Mouse (Mus musculus) heart, embryonic 13.5 days (tissue): ENCODE data around the gene Frmpd4. TPM values are rescaled to one million over a fixed set of nuclear protein-coding genes. Genes with fewer than 3 reads are reported as not detected.
A peak's percentile ranks its signal among the peaks of the same experiment; 100 is the strongest.

Source experiments
- ATAC-seq: fragments of 200-750 bp; cut with Nextera tagmentation; 2 replicates; pipeline ENCODE4 v1.8.0; 2017; ENCODE audit warnings: moderate TSS enrichment; ENCODE audit not compliant: insufficient number of reproducible peaks, low FRiP score, low TSS enrichment; ENCODE audit errors: extremely low read depth
- H3K27ac ChIP-seq: fragments of 300-500 bp; sonication (generic); replicated peaks from 2 replicates; pipeline ENCODE4 v1.5.1; 2015; ENCODE audit warnings: moderate library complexity, mild to moderate bottlenecking, inconsistent platforms
- H3K27me3 ChIP-seq: fragments of 300-500 bp; sonication (generic); replicated peaks from 2 replicates; pipeline ENCODE4 v1.6.1; 2015; ENCODE audit warnings: mild to moderate bottlenecking, inconsistent platforms
- H3K36me3 ChIP-seq: fragments of 300-500 bp; sonication (generic); 2 replicates; pipeline ENCODE4 v1.6.1; 2015; ENCODE audit warnings: mild to moderate bottlenecking, inconsistent platforms
- H3K4me1 ChIP-seq: fragments of 300-500 bp; sonication (generic); 2 replicates; pipeline ENCODE4 v1.6.1; 2015; ENCODE audit warnings: inconsistent platforms
- H3K4me2 ChIP-seq: fragments of 300-500 bp; sonication (generic); 2 replicates; pipeline ENCODE4 v1.6.1; 2015; ENCODE audit warnings: inconsistent platforms, mild to moderate bottlenecking, moderate library complexity
- H3K4me3 ChIP-seq: fragments of 300-500 bp; sonication (generic); 2 replicates; pipeline ENCODE4 v1.5.1; 2015; ENCODE audit warnings: moderate library complexity, mild to moderate bottlenecking, inconsistent platforms
- H3K9ac ChIP-seq: fragments of 300-500 bp; sonication (generic); 2 replicates; pipeline ENCODE4 v1.6.1; 2015; ENCODE audit warnings: inconsistent platforms, mild to moderate bottlenecking, moderate library complexity
- H3K9me3 ChIP-seq: fragments of 300-500 bp; sonication (generic); 2 replicates; pipeline ENCODE4 v1.6.1; 2016; ENCODE audit warnings: inconsistent platforms
- WGBS: fragments of 180-500 bp; shearing (Covaris S2); methylation state at CpG from one replicate; pipeline ENCODE4 v1.1.7; 2015; ENCODE audit warnings: mixed read lengths; 5-methylcytosine and 5-hydroxymethylcytosine counted together
- polyA plus RNA-seq: library from polyadenylated mRNA; unstranded; fragments of >200 nt; fragmentation: Nextera tagmentation; extraction: Ambion mirVana; gene quantifications from 2 replicates; pipeline ENCODE4 v1.2.1, GENCODE M21; 2015

Gene Frmpd4
- not detected in 2 replicates for polyA plus RNA-seq

DNA sequence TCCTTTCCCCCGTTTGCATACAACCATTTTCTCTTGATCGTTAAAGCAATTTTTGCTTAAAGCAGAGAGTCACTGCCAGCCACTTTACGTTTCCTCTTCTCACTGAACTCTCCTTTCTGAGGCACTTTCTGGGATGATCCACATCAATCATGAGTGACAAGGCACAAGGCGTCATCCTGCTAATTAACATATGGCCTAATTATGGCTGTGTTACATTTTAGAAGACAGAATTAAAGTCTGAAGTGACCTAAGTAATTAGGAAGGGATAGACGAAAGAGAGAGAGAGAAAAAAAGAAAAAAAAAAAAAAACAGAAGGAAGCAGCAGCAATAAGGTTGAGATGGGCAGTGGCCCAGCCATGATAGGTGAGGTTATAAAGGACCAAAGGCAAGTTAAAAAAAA, at the start of gene Frmpd4:
Gene Frmpd4, minus strand, starts transcription at position 101 of the 400 bp plus-strand sequence.
- H3K4me3 ChIP-seq: no peak within 1 kb of the TSS
- H3K36me3 ChIP-seq: no peaks in the 10 kb centered on the region
- no peaks in the 10 kb centered on the region for H3K9me3 ChIP-seq
- H3K4me1 ChIP-seq: no peaks in the 10 kb centered on the region
- no peak within 1 kb of the TSS for H3K27ac ChIP-seq
- H3K4me2 ChIP-seq: no peak within 1 kb of the TSS
- no peak for ATAC-seq
- no peaks in the 10 kb centered on the region for H3K27me3 ChIP-seq
- 69% methylated on average over 5 of the region's 5 CpGs for WGBS
- H3K9ac ChIP-seq: no peak within 1 kb of the TSS

DNA sequence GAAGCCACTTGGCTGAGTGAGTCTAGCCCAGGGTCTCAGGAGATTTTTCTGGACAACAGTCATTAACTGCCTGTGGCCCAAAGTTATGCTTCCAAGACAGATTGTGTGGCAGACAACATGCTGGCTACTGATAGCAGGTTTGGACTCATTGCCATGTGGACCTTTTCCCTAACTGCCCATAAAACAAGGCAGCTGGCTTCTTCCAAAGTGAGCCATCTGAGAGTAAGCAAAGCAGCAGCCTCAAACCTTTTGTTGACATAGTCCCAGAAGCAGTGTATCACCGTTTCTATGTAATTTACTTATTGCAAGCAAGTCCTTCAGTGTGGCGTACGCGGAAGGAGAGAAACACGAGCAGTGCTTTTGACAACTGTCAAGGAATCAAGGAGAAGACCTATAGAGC, 18.2 kb upstream of the Frmpd4 start:
- Histone ChIP-seq H3K4me1 (no peaks in the 10 kb centered on the region), H3K27ac (no peak overlapping the region), H3K4me3 (no peak overlapping the region), H3K27me3 (0 out of 2 replicates have a peak, but pooled peaks cover 7% of the 10 kb centered on the region), H3K9me3 (no peaks in the 10 kb centered on the region), H3K36me3 (no peaks in the 10 kb centered on the region), H3K4me2 (peak overlapping the region; percentile 27; the same call in 1 of the 2 replicates), H3K9ac (no peak overlapping the region)
- ATAC-seq: no peak
- 38% methylated on average over 5 of the region's 5 CpGs for WGBS

DNA sequence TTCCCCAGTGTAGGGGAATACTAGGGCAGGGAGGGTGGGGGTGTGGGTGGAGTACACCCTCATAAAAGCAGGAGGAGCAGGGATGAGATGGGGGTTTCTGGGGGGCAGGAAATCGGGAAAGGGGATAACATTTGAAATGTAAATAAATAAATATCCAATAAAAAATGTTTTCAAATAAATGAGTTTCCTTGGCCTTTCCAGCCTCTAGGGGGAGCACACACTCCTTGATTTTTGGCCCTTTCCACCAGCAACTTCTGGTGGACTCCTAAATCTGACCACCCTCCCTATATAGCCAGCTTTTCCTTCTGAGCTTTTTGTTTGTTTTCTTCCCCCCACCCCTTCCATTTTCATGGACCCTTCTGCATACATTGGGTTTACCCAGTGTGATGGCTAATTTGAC, 7.3 kb upstream of the Frmpd4 start:
- Histone ChIP-seq H3K9me3 (no peaks in the 10 kb centered on the region), H3K4me1 (no peaks in the 10 kb centered on the region), H3K27me3 (no peaks in the 10 kb centered on the region), H3K9ac (no peak overlapping the region), H3K4me2 (no peak overlapping the region), H3K36me3 (no peaks in the 10 kb centered on the region), H3K4me3 (no peak overlapping the region), H3K27ac (no peak overlapping the region)
- ATAC-seq: no peak
- 75% methylated on average over 1 of the region's 1 CpGs for WGBS

DNA sequence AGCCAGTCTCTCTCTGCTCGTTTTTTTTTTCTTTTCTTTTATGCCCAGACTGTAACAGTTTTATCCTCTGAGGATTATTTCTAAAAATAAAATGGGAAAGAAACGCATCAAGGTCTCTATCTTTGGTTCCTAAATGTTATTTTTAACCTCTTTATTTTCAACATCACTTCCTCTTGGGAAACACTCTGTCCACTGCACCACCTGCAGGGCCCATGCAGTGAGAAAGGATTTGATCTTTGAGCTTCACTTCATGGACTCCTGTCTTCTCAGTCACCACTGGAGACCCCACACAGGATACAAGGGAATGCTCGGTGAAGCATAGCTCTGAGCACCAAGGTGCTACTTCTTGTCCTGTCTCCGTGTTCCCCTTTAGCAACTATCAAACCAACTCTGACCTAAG, 5.2 kb downstream of the Frmpd4 start:
- no peaks in the 10 kb centered on the region for H3K4me1 ChIP-seq
- H3K27ac ChIP-seq: no peak overlapping the region
- H3K4me2 ChIP-seq: no peak overlapping the region
- H3K4me3 ChIP-seq: no peak overlapping the region
- H3K36me3 ChIP-seq: no peaks in the 10 kb centered on the region
- no peak for ATAC-seq
- no peak overlapping the region for H3K9ac ChIP-seq
- H3K27me3 ChIP-seq: no peaks in the 10 kb centered on the region; the same call in 1 of the 2 replicates
- H3K9me3 ChIP-seq: no peaks in the 10 kb centered on the region
- 56% methylated on average over 4 of the region's 4 CpGs for WGBS

DNA sequence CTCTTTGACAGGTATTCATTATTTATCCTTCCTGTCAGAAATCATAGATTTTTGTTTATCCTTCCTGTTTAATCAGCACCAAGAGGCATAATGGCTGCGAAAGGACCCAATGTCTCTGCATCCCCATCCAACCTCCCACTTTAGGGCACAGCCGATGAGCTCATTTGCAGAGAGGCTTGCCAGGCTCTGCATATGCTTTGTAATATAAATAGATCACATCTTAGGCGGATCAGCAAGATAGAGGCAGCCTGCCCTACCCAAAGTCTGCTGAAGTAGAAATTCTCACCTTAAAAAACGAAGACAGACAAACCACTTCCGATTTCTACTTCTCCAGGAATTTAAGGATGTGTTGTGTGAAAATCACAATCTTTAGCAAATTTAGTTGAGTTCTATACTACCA, 7.8 kb downstream of the Frmpd4 start:
- H3K4me3 ChIP-seq: no peak overlapping the region
- no peaks in the 10 kb centered on the region; the same call in 1 of the 2 replicates for H3K27me3 ChIP-seq
- no peak for ATAC-seq

DNA sequence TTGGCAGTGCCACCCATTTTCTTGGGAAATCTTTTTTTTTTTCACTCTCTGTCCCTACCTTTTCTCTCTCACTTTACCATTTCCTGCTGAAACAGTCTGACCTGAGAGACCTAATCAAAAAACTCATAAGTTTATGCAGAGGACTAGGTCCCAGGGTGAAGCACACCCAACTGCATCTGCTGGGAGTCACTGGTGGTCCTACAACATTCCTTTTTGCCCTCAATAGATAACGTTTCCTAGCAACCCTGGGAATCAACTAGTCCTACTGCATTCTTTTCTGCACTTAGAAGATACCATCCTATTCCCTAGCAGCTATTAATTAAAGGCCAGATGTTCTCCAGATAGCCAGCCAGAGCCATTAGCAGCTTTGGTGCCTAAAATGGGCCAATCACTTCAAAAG, 71.8 kb downstream of the Frmpd4 start:
- Histone ChIP-seq H3K36me3 (no peaks in the 10 kb centered on the region), H3K4me1 (no peaks in the 10 kb centered on the region), H3K27ac (no peak overlapping the region), H3K9me3 (0 out of 2 replicates have a peak, but pooled peaks cover 6% of the 10 kb centered on the region), H3K4me2 (no peak overlapping the region), H3K4me3 (no peak overlapping the region), H3K27me3 (no peaks in the 10 kb centered on the region), H3K9ac (no peak overlapping the region)
- 48% methylated on average over 1 of the region's 1 CpGs for WGBS
- no peak for ATAC-seq

More for the DNA sequence above, 7.8 kb downstream of the Frmpd4 start:
- Histone ChIP-seq H3K27ac (no peak overlapping the region), H3K36me3 (no peaks in the 10 kb centered on the region), H3K9me3 (no peaks in the 10 kb centered on the region), H3K9ac (no peak overlapping the region), H3K4me2 (no peak overlapping the region), H3K4me1 (no peaks in the 10 kb centered on the region)
- WGBS: 66% methylated on average over 5 of the region's 5 CpGs

DNA sequence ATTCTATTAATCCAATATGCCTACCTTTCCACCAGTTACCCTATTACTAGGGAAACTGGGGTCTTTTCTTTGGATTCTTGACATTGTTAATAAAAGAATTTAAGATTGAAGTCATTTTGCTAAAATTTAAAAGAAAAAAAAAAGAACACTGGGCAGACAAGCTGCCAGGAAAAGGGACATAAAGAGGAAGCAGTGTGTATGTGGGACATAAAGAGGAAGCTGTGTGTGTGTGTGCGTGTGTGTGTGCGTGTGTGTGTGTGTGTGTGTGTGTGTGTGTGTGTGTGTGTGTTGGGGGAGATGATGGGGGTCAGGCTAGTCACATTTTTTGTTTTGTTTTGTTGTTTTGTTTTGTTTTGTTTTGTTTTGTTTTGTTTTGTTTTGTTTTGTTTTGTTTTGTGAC, 121.8 kb downstream of the Frmpd4 start:
- Histone ChIP-seq H3K4me2 (no peak overlapping the region), H3K27me3 (no peaks in the 10 kb centered on the region), H3K9me3 (no peaks in the 10 kb centered on the region), H3K4me1 (no peaks in the 10 kb centered on the region), H3K27ac (no peak overlapping the region), H3K9ac (no peak overlapping the region), H3K4me3 (no peak overlapping the region), H3K36me3 (no peaks in the 10 kb centered on the region)
- WGBS: 67% methylated on average over 2 of the region's 2 CpGs
- no peak for ATAC-seq

DNA sequence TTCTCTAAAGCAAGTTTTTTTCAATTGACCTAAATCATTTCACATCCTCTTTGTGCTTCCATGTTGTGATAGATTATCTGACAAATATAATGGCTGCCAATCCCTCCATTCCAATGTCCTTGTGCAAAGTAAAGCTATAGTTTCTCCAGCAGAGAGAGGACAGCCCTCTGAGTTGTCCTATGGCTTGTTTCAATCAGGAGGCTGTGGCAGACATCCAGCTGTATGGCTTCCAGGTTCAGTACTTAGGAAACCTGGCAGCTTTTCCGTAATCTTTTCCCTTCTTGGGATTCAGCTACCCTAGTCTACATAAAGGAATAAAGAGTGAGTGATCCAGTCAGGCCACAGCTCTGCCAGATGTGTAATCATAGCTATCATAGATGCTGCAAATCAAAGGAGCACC, 145.8 kb downstream of the Frmpd4 start:
- no peaks in the 10 kb centered on the region for H3K9me3 ChIP-seq
- H3K4me2 ChIP-seq: no peak overlapping the region
- no peak overlapping the region for H3K4me3 ChIP-seq
- H3K27me3 ChIP-seq: 0 out of 2 replicates have a peak, but pooled peaks cover 5% of the 10 kb centered on the region
- H3K4me1 ChIP-seq: no peaks in the 10 kb centered on the region
- H3K27ac ChIP-seq: no peak overlapping the region
- no peaks in the 10 kb centered on the region for H3K36me3 ChIP-seq
- H3K9ac ChIP-seq: no peak overlapping the region
- 61% methylated on average over 1 of the region's 1 CpGs for WGBS
- ATAC-seq: no peak

DNA sequence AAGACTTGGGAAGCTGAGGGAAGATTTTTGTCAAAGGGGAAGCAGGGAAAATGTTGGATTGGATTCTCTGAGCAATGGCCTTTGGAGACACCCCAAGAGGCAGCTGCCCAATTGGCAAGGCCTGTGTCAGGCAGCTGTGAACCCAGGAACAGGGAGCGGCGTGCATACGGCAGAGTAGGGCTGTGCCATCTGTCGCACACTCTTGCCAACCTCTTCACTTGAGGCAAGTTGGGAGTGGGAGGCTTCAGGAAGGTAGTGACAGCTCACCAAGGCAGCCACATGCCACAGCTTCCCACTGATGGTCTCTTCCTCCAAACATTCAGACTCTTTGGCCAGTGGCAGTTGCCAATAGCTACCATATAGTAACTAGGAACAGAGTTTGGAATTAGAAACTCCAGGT, 147.2 kb downstream of the Frmpd4 start:
- ATAC-seq: no peak
- no peak overlapping the region for H3K9ac ChIP-seq
- 0 out of 2 replicates have a peak, but pooled peaks cover 5% of the 10 kb centered on the region for H3K27me3 ChIP-seq
- H3K27ac ChIP-seq: no peak overlapping the region
- H3K4me3 ChIP-seq: no peak overlapping the region
- no peaks in the 10 kb centered on the region for H3K36me3 ChIP-seq
- H3K9me3 ChIP-seq: no peaks in the 10 kb centered on the region
- WGBS: 77% methylated on average over 4 of the region's 4 CpGs
- no peak overlapping the region for H3K4me2 ChIP-seq
- H3K4me1 ChIP-seq: no peaks in the 10 kb centered on the region

DNA sequence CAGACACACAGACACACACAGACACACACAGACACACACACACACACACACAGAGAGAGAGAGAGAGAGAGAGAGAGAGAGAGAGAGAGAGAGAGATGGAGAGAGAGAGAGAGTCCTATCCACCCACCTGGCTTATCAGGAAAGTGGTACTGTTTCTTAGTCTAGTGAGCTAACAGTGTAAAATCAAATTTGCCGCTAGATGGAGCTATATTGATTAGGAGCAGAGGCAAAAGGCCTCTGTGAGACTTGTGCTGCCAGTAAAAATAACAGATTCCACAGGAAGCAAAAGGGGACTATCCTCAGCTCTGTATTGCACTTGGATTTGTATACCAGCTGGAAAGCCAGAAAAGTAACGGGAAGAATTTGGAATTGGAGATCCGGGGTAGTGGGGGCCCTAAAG, 161.6 kb downstream of the Frmpd4 start:
- Histone ChIP-seq H3K4me2 (no peak overlapping the region), H3K4me1 (no peaks in the 10 kb centered on the region), H3K36me3 (no peaks in the 10 kb centered on the region), H3K9me3 (no peaks in the 10 kb centered on the region), H3K27ac (no peak overlapping the region), H3K27me3 (no peaks in the 10 kb centered on the region), H3K9ac (no peak overlapping the region), H3K4me3 (no peak overlapping the region)
- 21% methylated on average over 3 of the region's 3 CpGs for WGBS
- no peak for ATAC-seq

DNA sequence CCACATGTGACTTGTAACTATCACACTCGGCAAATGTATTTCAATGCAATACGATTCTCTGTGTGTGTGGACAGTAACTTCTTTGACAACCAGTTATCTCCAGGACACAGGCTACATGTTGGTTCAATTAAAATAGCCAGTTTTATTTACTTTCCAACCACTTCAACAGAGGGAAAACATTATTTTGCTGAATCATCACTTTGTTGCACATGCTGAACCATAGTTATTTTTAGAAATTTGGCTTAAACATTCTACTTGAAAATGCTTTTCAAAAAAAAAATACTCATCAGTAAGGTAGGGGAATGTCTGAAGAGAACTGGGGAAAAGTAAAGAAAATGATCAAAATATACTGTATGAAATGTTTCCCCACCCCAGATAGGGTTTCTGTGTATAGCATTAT, 173.5 kb downstream of the Frmpd4 start:
- H3K27ac ChIP-seq: no peak overlapping the region
- no peaks in the 10 kb centered on the region for H3K4me1 ChIP-seq
- H3K36me3 ChIP-seq: no peaks in the 10 kb centered on the region
- H3K27me3 ChIP-seq: 0 out of 2 replicates have a peak, but pooled peaks cover 5% of the 10 kb centered on the region
- H3K9me3 ChIP-seq: no peaks in the 10 kb centered on the region
- no peak for ATAC-seq
- WGBS: 88% methylated on average over 2 of the region's 2 CpGs
- H3K4me3 ChIP-seq: no peak overlapping the region
- no peak overlapping the region for H3K4me2 ChIP-seq
- H3K9ac ChIP-seq: no peak overlapping the region

DNA sequence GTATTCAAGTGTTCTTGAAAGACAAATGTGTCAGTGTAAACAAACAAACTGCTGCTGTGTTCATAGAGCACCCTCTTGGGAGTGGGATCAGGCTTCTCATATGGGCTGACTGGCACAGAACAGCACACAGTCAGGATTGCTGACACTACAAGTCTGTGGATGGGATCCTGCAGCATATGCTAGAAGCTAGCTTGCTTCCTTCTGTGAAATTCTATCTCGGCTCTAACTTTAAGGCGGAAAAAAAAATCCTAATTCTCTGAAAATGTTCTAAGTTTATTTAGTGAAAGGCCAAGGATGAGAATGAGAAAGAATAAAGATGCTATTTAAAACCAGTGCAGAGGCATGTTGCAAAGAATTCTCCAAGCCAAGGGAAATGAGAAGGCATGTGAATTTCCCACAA, 226.6 kb downstream of the Frmpd4 start:
- Histone ChIP-seq H3K9me3 (no peaks in the 10 kb centered on the region), H3K27ac (no peak overlapping the region), H3K9ac (no peak overlapping the region), H3K4me1 (no peaks in the 10 kb centered on the region), H3K4me2 (no peak overlapping the region), H3K4me3 (no peak overlapping the region), H3K36me3 (no peaks in the 10 kb centered on the region), H3K27me3 (0 out of 2 replicates have a peak, but pooled peaks cover 3% of the 10 kb centered on the region)
- WGBS: 75% methylated on average over 2 of the region's 2 CpGs
- ATAC-seq: no peak
